Mouse (Mus musculus): ENCODE measurements at regions not wholly inside any gene's neighbourhood (a gene's known extent, or its start where the extent isn't known, plus 50 kb on each side); places are given as distances from the start of the nearest gene placed in this dataset.

- no peak for DNase-seq (ENCODE audit: low spot score in 2 of 2)
Measured at GRCm38 (mm10) chr6:103405961-103406360, 104.4 kb upstream of the Chl1 start.

GRCm38 (mm10) chr6:103414888-103415287 lies 95.5 kb upstream of the Chl1 start:
- no peak for DNase-seq (ENCODE audit: low spot score in 2 of 2)

GRCm38 (mm10) chr6:103421013-103421933 lies 89.1 kb upstream of the Chl1 start:
- DNase-seq (ENCODE audit: low spot score in 2 of 2), result no peak

- no peak for DNase-seq (ENCODE audit: low spot score in 2 of 2)
Measured at GRCm38 (mm10) chr6:103430933-103431594, 79.3 kb upstream of the Chl1 start.

GRCm38 (mm10) chr6:103431595-103431957 lies 78.8 kb upstream of the Chl1 start:
- DNase-seq (ENCODE audit: low spot score in 2 of 2), result no peak

All from frontal cortex, postnatal 25 days (tissue).